Mouse (Mus musculus) neural tube, embryonic 11.5 days (tissue): Measurements from ENCODE around the gene Vps8. TPM values are rescaled to one million over a fixed set of nuclear protein-coding genes. Genes with fewer than 3 reads are reported as not detected.

Source experiments
- ATAC-seq: fragments of 200-750 bp; cut with Nextera tagmentation; 2 replicates; pipeline ENCODE4 v1.8.0; 2017; ENCODE audit warnings: moderate number of reproducible peaks, mild to moderate bottlenecking, moderate TSS enrichment, moderate library complexity; ENCODE audit not compliant: insufficient read depth, low FRiP score, low TSS enrichment
- DNase-seq: peaks from one replicate; pipeline ENCODE4 v3.0.0-alpha.2; 2015; ENCODE audit warnings: low spot score
- H3K27ac ChIP-seq: fragments of 300-500 bp; sonication (generic); 2 replicates; pipeline ENCODE4 v1.5.1; 2014; ENCODE audit warnings: low read depth, mild to moderate bottlenecking, low read length
- H3K27me3 ChIP-seq: fragments of 300-500 bp; sonication (generic); 2 replicates; pipeline ENCODE4 v1.6.1; 2014; ENCODE audit warnings: mild to moderate bottlenecking, low read length, mixed read lengths; ENCODE audit not compliant: control insufficient read depth, insufficient read depth
- H3K36me3 ChIP-seq: fragments of 300-500 bp; sonication (generic); 2 replicates; pipeline ENCODE4 v1.6.1; 2014; ENCODE audit warnings: mild to moderate bottlenecking, low read length, moderate library complexity, mixed read lengths; ENCODE audit not compliant: control insufficient read depth, insufficient read depth
- H3K4me1 ChIP-seq: fragments of 300-500 bp; sonication (generic); 2 replicates; pipeline ENCODE4 v1.6.1; 2014; ENCODE audit warnings: low read length, mixed read lengths; ENCODE audit not compliant: control insufficient read depth, insufficient read depth
- H3K4me2 ChIP-seq: fragments of 300-500 bp; sonication (generic); 2 replicates; pipeline ENCODE4 v1.6.1; 2014; ENCODE audit warnings: low read depth, mild to moderate bottlenecking, moderate library complexity
- H3K4me3 ChIP-seq: fragments of 300-500 bp; sonication (generic); 2 replicates; pipeline ENCODE4 v1.5.1; 2014; ENCODE audit warnings: low read depth, low read length
- H3K9ac ChIP-seq: fragments of 300-500 bp; sonication (generic); 2 replicates; pipeline ENCODE4 v1.6.1; 2014; ENCODE audit warnings: mild to moderate bottlenecking, low read length
- H3K9me3 ChIP-seq: fragments of 300-500 bp; sonication (generic); 2 replicates; pipeline ENCODE4 v1.6.1; 2016; ENCODE audit warnings: low read length; ENCODE audit not compliant: control insufficient read depth
- WGBS: fragments of 180-500 bp; shearing (Covaris S2); extraction: QIAGEN DNeasy Blood & Tissue Kit; methylation state at CpG from one replicate; pipeline ENCODE4 v1.1.7; 2014; 5-methylcytosine and 5-hydroxymethylcytosine counted together
- polyA plus RNA-seq: library from polyadenylated mRNA; unstranded; fragments of >200 nt; fragmentation: Nextera tagmentation; extraction: Ambion mirVana; gene quantifications from 2 replicates; pipeline ENCODE4 v1.2.1, GENCODE M21; 2014

Vps8 gene
- polyA plus RNA-seq, 1 experiment from 2014 or later, result 30.8 TPM

DNA sequence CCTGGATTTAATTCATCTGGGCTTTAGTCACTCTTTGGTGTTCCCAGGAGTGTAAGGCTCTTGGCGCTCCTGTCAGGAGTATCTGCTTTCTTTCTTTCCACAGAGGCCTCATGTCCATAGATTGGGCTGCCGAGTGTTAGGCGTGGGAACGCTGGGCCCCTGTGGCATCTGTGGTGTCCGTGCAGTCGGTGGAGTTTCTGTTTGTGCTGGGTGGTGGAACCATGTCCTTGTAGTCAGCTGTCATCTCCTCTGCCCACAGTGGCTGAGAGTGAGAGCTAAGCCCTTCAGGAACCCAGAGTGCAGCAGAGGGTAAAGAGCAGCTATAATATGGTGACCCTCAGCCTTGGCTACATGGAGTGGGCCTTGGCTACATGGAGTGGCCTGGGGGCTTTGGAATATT lies 140.4 kb downstream of the Vps8 start:
- WGBS, result 92% methylated on average over 6 of the region's 6 CpGs
- no peaks in the 10 kb centered on the region; the same call in 1 of the 2 replicates for H3K36me3 ChIP-seq
- ATAC-seq, result no peak

DNA sequence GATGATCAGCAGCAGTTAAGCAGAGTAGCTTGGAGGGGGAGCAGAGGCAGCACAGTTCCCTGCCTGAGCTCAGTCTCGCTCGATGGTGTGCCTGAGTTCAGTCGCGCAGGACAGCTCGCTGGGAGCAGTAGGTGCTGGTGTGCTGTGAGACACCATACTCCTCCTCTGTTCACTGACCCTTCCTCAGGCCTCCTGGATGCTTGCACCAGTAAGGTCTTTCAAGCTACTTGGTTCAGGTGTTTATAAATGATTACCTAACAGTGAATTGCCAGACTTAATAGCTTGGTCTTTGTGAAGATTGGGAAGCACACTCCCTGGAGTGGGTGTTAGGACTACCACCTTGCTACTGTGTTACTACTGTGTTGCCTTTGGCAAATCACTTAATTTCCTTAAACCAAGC lies 144.2 kb downstream of the Vps8 start:
- Histone ChIP-seq H3K27ac (no peak overlapping the region), H3K4me3 (no peak overlapping the region), H3K9ac (no peak overlapping the region), H3K4me1 (no peaks in the 10 kb centered on the region), H3K9me3 (no peaks in the 10 kb centered on the region), H3K36me3 (no peaks in the 10 kb centered on the region), H3K4me2 (no peak overlapping the region), H3K27me3 (no peaks in the 10 kb centered on the region)
- WGBS, result 96% methylated on average over 5 of the region's 5 CpGs
- no peak for DNase-seq
- no peak for ATAC-seq

More for the DNA sequence above, 140.4 kb downstream of the Vps8 start:
- H3K27me3 ChIP-seq, result no peaks in the 10 kb centered on the region
- H3K4me2 ChIP-seq, result no peak overlapping the region
- H3K4me3 ChIP-seq, result no peak overlapping the region
- no peak overlapping the region for H3K27ac ChIP-seq
- no peak overlapping the region for H3K9ac ChIP-seq
- DNase-seq, result no peak
- H3K9me3 ChIP-seq, result no peaks in the 10 kb centered on the region
- H3K4me1 ChIP-seq, result no peaks in the 10 kb centered on the region

- DNase-seq (no peak), ATAC-seq (no peak)
- no peak overlapping the region for H3K9ac ChIP-seq
- no peak overlapping the region for H3K27ac ChIP-seq
- H3K9me3 ChIP-seq, result no peaks in the 10 kb centered on the region
- no peaks in the 10 kb centered on the region for H3K4me1 ChIP-seq
- H3K4me2 ChIP-seq, result no peak overlapping the region
- 86% methylated on average over 7 of the region's 7 CpGs for WGBS
- H3K4me3 ChIP-seq, result no peak overlapping the region
- no peaks in the 10 kb centered on the region for H3K27me3 ChIP-seq
- H3K36me3 ChIP-seq, result no peaks in the 10 kb centered on the region
Measured at GRCm38 (mm10) chr16:21569952-21570351, 147.0 kb downstream of the Vps8 start.

GRCm38 (mm10) chr16:21570786-21571185 lies 147.9 kb downstream of the Vps8 start:
- Histone ChIP-seq H3K27ac (no peak overlapping the region), H3K9ac (no peak overlapping the region), H3K4me3 (no peak overlapping the region), H3K27me3 (no peaks in the 10 kb centered on the region), H3K36me3 (no peaks in the 10 kb centered on the region), H3K9me3 (no peaks in the 10 kb centered on the region), H3K4me2 (no peak overlapping the region), H3K4me1 (no peaks in the 10 kb centered on the region)
- ATAC-seq (no peak), DNase-seq (no peak)
- 92% methylated on average over 5 of the region's 5 CpGs for WGBS

DNA sequence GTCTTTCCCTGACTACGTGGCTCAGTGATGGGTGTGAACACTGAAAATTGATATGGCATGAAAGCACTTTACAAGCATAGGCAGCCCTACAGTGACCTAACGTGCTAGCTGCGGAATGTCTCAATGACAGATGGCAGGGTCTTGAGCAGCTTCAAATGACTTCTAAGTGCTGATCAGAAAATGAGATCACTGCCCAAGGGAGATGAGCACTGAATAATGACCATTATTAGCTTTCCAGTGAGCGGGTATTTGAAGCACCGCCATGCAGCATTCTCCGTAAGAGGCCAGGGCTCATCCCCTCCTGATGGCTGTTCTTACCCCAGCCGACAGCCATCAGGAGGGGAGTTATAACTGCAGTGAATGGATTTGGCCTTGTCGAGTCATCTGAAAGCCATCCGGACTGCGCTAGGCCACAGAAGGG lies 153.1 kb downstream of the Vps8 start:
- ATAC-seq, result peak; percentile 48; the same call in 1 of the 2 replicates
- peak overlapping the region; percentile 31 for H3K27ac ChIP-seq
- 49% methylated on average over 10 of the region's 10 CpGs for WGBS
- no peak overlapping the region for H3K4me3 ChIP-seq
- no peak overlapping the region for H3K4me2 ChIP-seq
- H3K9me3 ChIP-seq, result no peaks in the 10 kb centered on the region
- no peak overlapping the region for H3K9ac ChIP-seq
- peak; percentile 32 for DNase-seq
- H3K4me1 ChIP-seq, result no peaks in the 10 kb centered on the region
- no peaks in the 10 kb centered on the region for H3K36me3 ChIP-seq
- H3K27me3 ChIP-seq, result no peaks in the 10 kb centered on the region

- WGBS, result 93% methylated on average over 6 of the region's 6 CpGs
- Histone ChIP-seq H3K4me2 (no peak overlapping the region), H3K9ac (no peak overlapping the region), H3K4me3 (no peak overlapping the region), H3K4me1 (no peaks in the 10 kb centered on the region), H3K36me3 (no peaks in the 10 kb centered on the region), H3K27ac (no peak overlapping the region), H3K9me3 (no peaks in the 10 kb centered on the region), H3K27me3 (no peaks in the 10 kb centered on the region)
- DNase-seq (no peak), ATAC-seq (no peak)
Measured at GRCm38 (mm10) chr16:21589110-21589509, 166.2 kb downstream of the Vps8 start.

DNA sequence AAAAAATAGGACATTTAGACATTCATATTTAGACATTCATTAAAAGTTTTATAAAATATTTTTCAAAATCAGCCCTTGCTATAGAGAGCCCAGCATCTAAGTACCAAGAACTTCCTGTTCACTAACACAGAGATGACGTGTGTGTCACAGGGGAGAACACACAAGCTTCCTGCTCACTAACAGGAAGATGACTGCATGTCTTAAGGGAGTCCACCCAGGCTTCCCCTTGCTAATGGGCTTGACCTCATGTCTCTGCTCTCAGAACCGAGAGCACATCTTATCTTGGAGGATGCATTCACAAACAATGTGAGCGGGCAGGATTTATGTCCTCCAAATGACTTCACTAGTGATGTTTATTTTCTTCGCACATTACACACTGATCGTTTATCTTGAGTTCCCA lies 167.9 kb downstream of the Vps8 start:
- ATAC-seq (no peak), DNase-seq (no peak)
- H3K27me3 ChIP-seq, result no peaks in the 10 kb centered on the region
- H3K9ac ChIP-seq, result no peak overlapping the region
- no peaks in the 10 kb centered on the region for H3K4me1 ChIP-seq
- no peak overlapping the region for H3K4me2 ChIP-seq
- no peak overlapping the region for H3K4me3 ChIP-seq
- no peak overlapping the region for H3K27ac ChIP-seq
- H3K9me3 ChIP-seq, result no peaks in the 10 kb centered on the region
- H3K36me3 ChIP-seq, result no peaks in the 10 kb centered on the region
- WGBS, result 67% methylated on average over 5 of the region's 5 CpGs

DNA sequence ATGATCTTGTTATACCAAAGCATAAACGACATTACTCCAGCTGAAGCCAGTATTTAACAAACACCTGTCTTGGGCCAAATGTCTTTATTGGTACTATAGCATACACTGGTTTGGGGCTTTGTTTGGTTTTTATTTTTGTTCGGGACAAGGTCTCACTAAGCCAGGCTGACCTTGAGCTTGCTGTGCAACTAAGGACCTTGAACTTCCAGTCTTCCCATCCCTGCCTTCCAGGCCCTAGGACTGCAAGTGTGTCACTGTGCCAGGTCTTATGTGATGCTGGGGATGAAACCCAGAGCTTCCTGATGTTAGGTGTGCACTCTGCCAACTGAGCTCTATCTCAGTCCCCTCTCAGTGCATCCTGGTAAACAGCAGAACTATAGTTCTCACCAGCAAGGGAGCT lies 168.6 kb downstream of the Vps8 start:
- Histone ChIP-seq H3K4me3 (no peak overlapping the region), H3K4me1 (no peaks in the 10 kb centered on the region)
- no peak for ATAC-seq

GRCm38 (mm10) chr16:21595539-21595938 lies 172.6 kb downstream of the Vps8 start:
- Histone ChIP-seq H3K9me3 (no peaks in the 10 kb centered on the region), H3K36me3 (no peaks in the 10 kb centered on the region), H3K4me1 (no peaks in the 10 kb centered on the region), H3K4me3 (no peak overlapping the region), H3K4me2 (no peak overlapping the region), H3K27me3 (no peaks in the 10 kb centered on the region), H3K27ac (no peak overlapping the region), H3K9ac (no peak overlapping the region)
- ATAC-seq (no peak), DNase-seq (no peak)
- WGBS, result 81% methylated on average over 6 of the region's 6 CpGs

More for the DNA sequence above, 168.6 kb downstream of the Vps8 start:
- no peak for DNase-seq
- Histone ChIP-seq H3K9me3 (no peaks in the 10 kb centered on the region), H3K27ac (no peak overlapping the region), H3K4me2 (no peak overlapping the region), H3K36me3 (no peaks in the 10 kb centered on the region), H3K27me3 (no peaks in the 10 kb centered on the region), H3K9ac (no peak overlapping the region)
- 82% methylated on average over 2 of the region's 2 CpGs for WGBS
